Mouse (Mus musculus) liver, embryonic 13.5 days (tissue): ENCODE data around the gene Pex14. TPM values are rescaled to one million over a fixed set of nuclear protein-coding genes. Genes with fewer than 3 reads are reported as not detected.
A peak's percentile ranks its signal among the peaks of the same experiment; 100 is the strongest.
"Not testable (repeated sequence)": the region's sequence is repeated elsewhere in the genome, so short reads cannot be mapped to it uniquely, and the experiment has no call there.

Source experiments
- ATAC-seq: fragments of 200-750 bp; cut with Nextera tagmentation; 2 replicates; pipeline ENCODE4 v1.8.0; 2017; ENCODE audit warnings: low read depth, mild to moderate bottlenecking, moderate number of reproducible peaks, moderate library complexity
- DNase-seq: peaks from one replicate; pipeline ENCODE4 v3.0.0; 2022
- H3K27ac ChIP-seq: fragments of 300-500 bp; sonication (generic); 2 replicates; pipeline ENCODE4 v1.5.1; 2015; ENCODE audit warnings: moderate library complexity, mild to moderate bottlenecking, inconsistent platforms
- H3K27me3 ChIP-seq: fragments of 300-500 bp; sonication (generic); 2 replicates; pipeline ENCODE4 v1.6.1; 2015; ENCODE audit warnings: mild to moderate bottlenecking, inconsistent platforms
- H3K36me3 ChIP-seq: fragments of 300-500 bp; sonication (generic); 2 replicates; pipeline ENCODE4 v1.6.1; 2015; ENCODE audit warnings: mild to moderate bottlenecking, inconsistent platforms
- H3K4me1 ChIP-seq: fragments of 300-500 bp; sonication (generic); replicated peaks from 2 replicates; pipeline ENCODE4 v1.6.1; 2015; ENCODE audit warnings: inconsistent platforms
- H3K4me2 ChIP-seq: fragments of 300-500 bp; sonication (generic); 2 replicates; pipeline ENCODE4 v1.6.1; 2015; ENCODE audit warnings: inconsistent platforms, mild to moderate bottlenecking, moderate library complexity
- H3K4me3 ChIP-seq: fragments of 300-500 bp; sonication (generic); replicated peaks from 2 replicates; pipeline ENCODE4 v1.5.1; 2015; ENCODE audit warnings: mild to moderate bottlenecking, inconsistent platforms
- H3K9ac ChIP-seq: fragments of 300-500 bp; sonication (generic); 2 replicates; pipeline ENCODE4 v1.6.1; 2015; ENCODE audit warnings: mild to moderate bottlenecking, inconsistent platforms
- H3K9me3 ChIP-seq: fragments of 300-500 bp; sonication (generic); replicated peaks from 2 replicates; pipeline ENCODE4 v1.6.1; 2016; ENCODE audit warnings: inconsistent platforms
- WGBS: fragments of 180-500 bp; shearing (Covaris S2); methylation state at CpG from one replicate; pipeline ENCODE4 v1.1.7; 2015; ENCODE audit not compliant: insufficient replicate concordance; 5-methylcytosine and 5-hydroxymethylcytosine counted together
- polyA plus RNA-seq: library from polyadenylated mRNA; unstranded; fragments of >200 nt; fragmentation: Nextera tagmentation; extraction: Ambion mirVana; gene quantifications from 2 replicates; pipeline ENCODE4 v1.2.1, GENCODE M21; 2015

The Pex14 gene
- polyA plus RNA-seq, 1 experiment from 2014 or later: 27.7 TPM

DNA sequence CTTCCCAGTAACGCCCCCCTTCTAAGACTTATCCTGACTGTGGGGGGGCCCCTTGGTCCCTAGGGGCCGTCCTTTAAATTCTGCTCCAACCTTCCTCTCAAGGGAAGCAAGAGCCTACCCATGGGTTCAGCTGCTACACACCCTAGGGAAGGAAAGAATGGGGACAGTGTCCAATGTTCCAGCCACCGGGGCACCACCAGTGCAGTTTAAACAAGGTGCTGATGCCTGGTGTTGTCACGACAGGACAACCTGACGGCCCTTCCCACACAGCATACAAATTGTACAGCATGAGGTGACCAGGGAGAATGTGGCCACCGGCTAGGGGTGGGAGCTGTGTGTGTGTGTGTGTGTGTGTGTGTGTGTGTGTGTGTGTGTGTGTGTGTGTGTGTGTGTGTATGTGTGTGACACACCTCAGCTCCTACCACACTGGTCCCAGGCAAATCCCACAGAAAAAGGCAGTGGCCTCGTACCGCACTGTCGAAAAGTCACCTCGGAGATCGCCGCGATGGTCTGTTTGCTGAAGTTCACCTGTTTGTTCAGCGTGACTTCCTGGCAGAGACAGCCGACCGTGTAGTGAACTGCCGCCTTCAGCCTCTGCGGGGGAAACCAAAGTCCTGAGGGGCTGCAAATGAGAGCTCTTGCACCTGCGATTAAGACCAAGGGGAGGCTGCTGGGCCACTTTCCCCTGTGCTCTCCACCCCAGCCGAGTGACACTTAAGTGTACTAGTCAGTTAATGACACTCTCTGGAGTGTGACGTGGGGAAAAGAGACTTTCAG is 32.3 kb upstream of the Pex14 start:
- Histone ChIP-seq H3K27me3 (no peaks in the 10 kb centered on the region), H3K4me1 (peaks cover 26% of the 10 kb centered on the region), H3K9ac (no peak overlapping the region), H3K9me3 (no peaks in the 10 kb centered on the region), H3K4me3 (no peak overlapping the region), H3K4me2 (no peak overlapping the region), H3K36me3 (peaks cover 27% of the 10 kb centered on the region), H3K27ac (peak overlapping the region; percentile 41)
- peak; percentile 11; the same call in 1 of the 2 replicates for ATAC-seq
- WGBS: 77% methylated on average over 21 of the region's 21 CpGs
- DNase-seq: no peak

DNA sequence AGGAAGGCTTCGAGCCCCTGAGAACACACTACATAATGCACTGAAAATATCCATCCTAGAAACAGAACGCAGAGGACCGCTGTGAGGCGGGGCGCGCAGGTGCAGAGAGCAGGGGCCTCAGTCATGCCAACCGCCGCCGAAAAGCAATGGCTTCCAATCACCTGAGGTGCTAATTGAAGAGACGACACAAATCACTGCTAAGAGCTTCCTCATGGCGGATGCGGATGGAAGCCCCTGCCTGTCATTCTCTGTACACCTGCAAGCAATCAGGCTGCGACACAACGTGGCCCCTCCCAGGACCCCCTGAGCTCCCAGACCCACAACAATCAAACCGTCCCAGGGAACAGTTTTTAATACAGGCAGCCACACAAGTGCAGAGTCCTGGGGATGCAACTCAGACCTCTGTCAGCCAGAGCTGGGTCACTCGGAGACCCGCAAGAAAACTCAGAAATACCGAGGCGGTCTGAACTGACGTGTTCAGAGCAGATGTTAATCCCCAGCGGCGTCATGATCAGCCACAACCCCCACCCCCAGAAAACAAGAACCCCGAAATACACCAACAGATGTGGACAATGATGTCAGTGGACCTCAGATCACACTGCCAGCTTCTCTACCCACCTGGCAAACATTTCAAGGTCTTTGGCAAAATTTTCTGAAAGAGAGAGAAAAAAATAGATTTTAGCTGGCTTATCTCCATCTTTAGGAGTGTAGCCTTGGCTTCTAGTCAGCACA is 31.5 kb upstream of the Pex14 start:
- peaks cover 27% of the 10 kb centered on the region for H3K36me3 ChIP-seq
- H3K4me1 ChIP-seq: peaks cover 21% of the 10 kb centered on the region
- WGBS: 86% methylated on average over 23 of the region's 23 CpGs
- H3K27ac ChIP-seq: no peak overlapping the region
- no peak overlapping the region for H3K9ac ChIP-seq
- no peak overlapping the region for H3K4me2 ChIP-seq
- DNase-seq: no peak
- H3K27me3 ChIP-seq: no peaks in the 10 kb centered on the region
- no peak overlapping the region for H3K4me3 ChIP-seq
- ATAC-seq: no peak
- no peaks in the 10 kb centered on the region for H3K9me3 ChIP-seq

GRCm38 (mm10) chr4:149128467-149128866 is 28.8 kb upstream of the Pex14 start:
- H3K9me3 ChIP-seq: no peaks in the 10 kb centered on the region
- WGBS: 81% methylated on average over 18 of the region's 18 CpGs
- no peak overlapping the region for H3K27ac ChIP-seq
- peaks cover 27% of the 10 kb centered on the region for H3K36me3 ChIP-seq
- H3K4me1 ChIP-seq: peaks cover 20% of the 10 kb centered on the region
- H3K4me2 ChIP-seq: no peak overlapping the region
- ATAC-seq: no peak
- no peak overlapping the region for H3K9ac ChIP-seq
- H3K27me3 ChIP-seq: no peaks in the 10 kb centered on the region
- no peak overlapping the region for H3K4me3 ChIP-seq
- no peak for DNase-seq

GRCm38 (mm10) chr4:149126663-149127062 is 27.0 kb upstream of the Pex14 start, which contains the start of gene Cort:
Gene Cort (minus strand): TSS chr4:149126763.
- no peak within 1 kb of the TSS for H3K27ac ChIP-seq
- no peak within 1 kb of the TSS for H3K4me3 ChIP-seq
- no peaks in the 10 kb centered on the region for H3K9me3 ChIP-seq
- H3K4me1 ChIP-seq: peaks cover 14% of the 10 kb centered on the region
- H3K4me2 ChIP-seq: no peak within 1 kb of the TSS
- DNase-seq: no peak
- WGBS: 79% methylated on average over 11 of the region's 11 CpGs
- H3K27me3 ChIP-seq: no peaks in the 10 kb centered on the region
- no peak for ATAC-seq
- H3K36me3 ChIP-seq: peaks cover 25% of the 10 kb centered on the region
- H3K9ac ChIP-seq: no peak within 1 kb of the TSS

- Histone ChIP-seq H3K4me3 (no peak overlapping the region), H3K4me1 (peaks cover 14% of the 10 kb centered on the region), H3K27ac (no peak overlapping the region), H3K9me3 (no peaks in the 10 kb centered on the region), H3K9ac (no peak overlapping the region), H3K27me3 (no peaks in the 10 kb centered on the region), H3K36me3 (peaks cover 19% of the 10 kb centered on the region), H3K4me2 (no peak overlapping the region)
- 82% methylated on average over 6 of the region's 6 CpGs for WGBS
- DNase-seq (no peak), ATAC-seq (peak; percentile 11; the same call in 1 of the 2 replicates)
These were observed 26.4 kb upstream of the Pex14 start for GRCm38 (mm10) chr4:149126115-149126509.

DNA sequence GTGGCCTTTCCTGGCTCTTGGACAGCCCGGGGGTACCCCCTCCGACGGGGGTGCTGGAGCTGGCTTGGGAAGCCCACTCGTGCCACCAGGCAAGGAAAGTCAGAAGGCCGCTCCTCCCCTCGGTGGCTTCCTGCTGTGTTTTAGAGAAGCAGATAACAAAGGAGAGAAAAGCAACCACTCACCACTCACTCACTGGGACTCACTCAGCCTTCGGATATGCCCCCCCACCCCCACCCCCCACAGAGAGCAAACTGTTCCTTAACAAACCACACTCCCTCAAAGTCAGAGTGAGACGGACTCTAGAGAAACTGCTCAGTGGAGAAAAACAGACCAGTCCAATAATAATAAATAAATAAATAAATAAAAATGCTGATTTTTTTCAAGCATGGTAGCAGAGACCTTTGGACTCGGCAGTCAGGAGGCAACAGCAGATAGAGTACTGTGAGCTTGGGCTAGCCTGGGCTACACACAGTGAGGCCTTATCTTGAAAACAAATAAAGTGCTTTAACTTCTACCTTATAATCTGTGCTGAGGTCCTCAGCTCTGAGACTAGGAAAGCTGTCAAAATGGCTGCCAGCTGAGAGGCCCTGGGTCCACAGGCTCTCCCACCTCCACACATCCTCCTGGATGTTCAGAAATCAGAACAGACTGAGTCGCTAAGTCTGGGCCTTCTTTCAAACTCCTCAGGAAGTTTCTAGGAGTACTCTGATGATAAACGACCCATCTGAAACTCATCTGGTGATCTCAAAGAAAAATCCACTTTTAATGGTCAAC is 25.9 kb upstream of the Pex14 start:
- ATAC-seq (no peak), DNase-seq (no peak)
- no peak overlapping the region for H3K4me3 ChIP-seq
- H3K4me1 ChIP-seq: peaks cover 15% of the 10 kb centered on the region
- peaks cover 14% of the 10 kb centered on the region for H3K36me3 ChIP-seq
- no peak overlapping the region for H3K27ac ChIP-seq
- no peak overlapping the region for H3K4me2 ChIP-seq
- no peaks in the 10 kb centered on the region for H3K27me3 ChIP-seq
- WGBS: 48% methylated on average over 11 of the region's 11 CpGs
- H3K9me3 ChIP-seq: no peaks in the 10 kb centered on the region
- H3K9ac ChIP-seq: no peak overlapping the region

DNA sequence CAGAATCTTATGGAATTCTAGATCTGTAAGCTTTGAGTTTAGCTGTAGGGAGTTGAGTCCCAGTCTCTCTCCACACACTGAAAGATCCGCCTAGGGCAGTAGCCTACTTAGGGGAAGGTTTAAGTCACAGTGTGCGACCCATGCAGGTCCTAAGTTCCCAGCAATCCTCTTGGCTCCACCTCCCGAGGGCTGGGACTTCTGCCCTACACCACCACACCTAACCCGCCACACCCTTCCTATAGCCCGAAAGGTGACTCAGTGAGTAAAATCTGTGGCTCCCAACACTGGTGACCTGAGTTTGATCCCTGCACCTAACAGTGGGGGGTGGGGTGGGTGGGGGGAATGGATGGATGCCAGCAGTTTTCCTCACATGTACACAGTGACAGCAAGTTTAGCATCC is 23.8 kb upstream of the Pex14 start:
- Histone ChIP-seq H3K36me3 (peaks cover 11% of the 10 kb centered on the region), H3K9ac (no peak overlapping the region), H3K4me2 (no peak overlapping the region), H3K27ac (no peak overlapping the region), H3K4me1 (peaks cover 29% of the 10 kb centered on the region), H3K27me3 (no peaks in the 10 kb centered on the region), H3K9me3 (no peaks in the 10 kb centered on the region), H3K4me3 (no peak overlapping the region)
- WGBS: 63% methylated on average over 5 of the region's 5 CpGs
- DNase-seq (no peak), ATAC-seq (no peak)

- 32% methylated on average over 12 of the region's 12 CpGs for WGBS
- ATAC-seq: peak; percentile 80
- H3K4me3 ChIP-seq, H3K9ac ChIP-seq, H3K27me3 ChIP-seq, H3K27ac ChIP-seq, H3K4me2 ChIP-seq, H3K9me3 ChIP-seq, DNase-seq, H3K36me3 ChIP-seq: not testable (repeated sequence)
- H3K4me1 ChIP-seq: peaks cover 21% of the 10 kb centered on the region
These were observed 20.4 kb upstream of the Pex14 start for GRCm38 (mm10) chr4:149119978-149120562.

DNA sequence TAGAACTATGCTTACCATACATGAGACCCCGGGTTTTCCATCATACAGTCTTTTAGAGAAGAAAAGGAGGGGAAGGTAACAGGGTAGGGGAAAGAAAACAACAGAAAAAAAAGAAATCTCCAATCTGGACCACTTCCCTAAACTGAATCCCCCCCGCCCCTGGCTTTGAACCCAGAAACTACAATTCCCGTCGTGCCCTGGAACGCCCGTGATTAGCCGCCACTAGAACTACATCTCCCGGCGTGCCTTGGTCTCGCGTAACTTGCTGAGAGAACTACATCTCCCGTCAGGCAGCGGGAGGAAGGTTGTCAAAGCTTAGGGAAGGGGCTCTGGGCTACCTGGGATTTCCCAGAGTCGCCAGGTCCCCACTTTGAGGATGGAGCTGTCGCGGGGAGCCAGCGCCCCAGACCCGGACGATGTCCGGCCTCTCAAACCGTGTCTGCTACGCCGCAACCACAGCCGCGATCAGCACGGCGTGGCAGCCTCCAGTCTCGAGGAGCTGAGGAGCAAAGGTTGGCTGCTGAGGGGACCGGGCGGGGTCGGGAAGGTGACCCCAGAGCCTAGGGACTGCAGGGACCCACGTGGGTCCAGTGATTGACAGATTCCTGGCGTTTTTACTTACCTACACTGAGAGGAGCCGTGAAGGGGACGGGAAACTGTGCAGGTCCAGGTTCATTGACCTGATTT is 4.3 kb upstream of the Pex14 start, which contains the start of gene Dffa:
Dffa (plus strand) TSS at position 272 of the 687 bp plus-strand sequence.
- peak; percentile 83 for DNase-seq
- H3K27ac ChIP-seq: no peak within 1 kb of the TSS
- no peaks in the 10 kb centered on the region for H3K9me3 ChIP-seq
- 1% methylated on average over 35 of the region's 35 CpGs for WGBS
- H3K4me2 ChIP-seq: peak within 1 kb of the TSS; percentile 93
- H3K36me3 ChIP-seq: peaks cover 30% of the 10 kb centered on the region
- H3K4me1 ChIP-seq: peaks cover 17% of the 10 kb centered on the region
- no peaks in the 10 kb centered on the region for H3K27me3 ChIP-seq
- H3K9ac ChIP-seq: peak within 1 kb of the TSS; percentile 84
- H3K4me3 ChIP-seq: peak within 1 kb of the TSS; percentile 84
- ATAC-seq: peak; percentile 78

- no peak for ATAC-seq
- H3K36me3 ChIP-seq: peaks cover 6% of the 10 kb centered on the region
- no peak overlapping the region for H3K27ac ChIP-seq
- H3K27me3 ChIP-seq: no peaks in the 10 kb centered on the region
- peaks cover 38% of the 10 kb centered on the region for H3K4me1 ChIP-seq
- DNase-seq: no peak
- H3K9ac ChIP-seq: no peak overlapping the region
- no peaks in the 10 kb centered on the region for H3K9me3 ChIP-seq
- H3K4me3 ChIP-seq: no peak overlapping the region
- 72% methylated on average over 3 of the region's 3 CpGs for WGBS
- no peak overlapping the region for H3K4me2 ChIP-seq
These were observed 1.8 kb upstream of the Pex14 start for GRCm38 (mm10) chr4:149101456-149101855.
